Mouse (Mus musculus): ENCODE results near the gene Mylk2.

The Mylk2 gene

DNA sequence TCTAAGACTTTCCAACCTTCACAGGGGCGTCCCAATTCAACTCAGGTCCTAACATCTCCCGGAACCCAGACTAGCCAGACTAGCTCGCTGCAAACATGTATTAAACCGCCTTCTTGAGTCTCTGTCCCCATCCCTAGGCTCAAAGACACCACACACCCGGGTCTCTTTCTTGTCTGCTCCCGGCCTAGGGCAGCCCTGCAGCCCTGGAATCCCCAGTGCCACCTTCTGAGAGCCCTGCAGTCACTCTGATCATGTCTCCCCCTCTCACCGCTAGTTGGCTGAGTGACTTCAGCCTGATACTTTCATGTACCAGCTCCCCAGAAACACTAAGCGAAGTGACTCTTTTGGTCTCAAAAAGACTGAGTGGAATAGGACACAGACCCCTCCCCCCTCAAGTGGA lies 32.4 kb downstream of the Mylk2 start:
- DNase-seq (ENCODE audit: low read depth, low spot score): no peak

DNA sequence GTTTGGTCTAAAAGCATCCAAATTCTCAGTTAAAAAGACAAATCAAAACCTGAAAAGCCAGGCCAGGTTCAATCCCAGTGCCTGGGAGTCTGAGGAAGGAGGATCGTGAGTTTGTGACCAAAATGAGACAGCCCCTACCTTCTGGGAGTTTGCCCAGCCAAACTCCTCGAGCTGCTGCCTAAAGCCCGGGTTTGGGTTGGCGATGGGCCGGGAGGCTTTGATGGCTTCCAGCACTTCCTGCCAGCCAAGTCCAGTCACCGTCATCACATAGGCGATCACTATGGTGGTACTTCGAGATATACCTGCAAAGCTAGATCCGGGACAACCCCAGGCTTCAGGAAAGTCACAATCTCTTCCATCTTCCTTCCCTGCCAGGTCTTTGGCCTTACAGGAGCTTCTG lies 32.9 kb downstream of the Mylk2 start:
- no peak for DNase-seq (ENCODE audit: low read depth, low spot score)

DNA sequence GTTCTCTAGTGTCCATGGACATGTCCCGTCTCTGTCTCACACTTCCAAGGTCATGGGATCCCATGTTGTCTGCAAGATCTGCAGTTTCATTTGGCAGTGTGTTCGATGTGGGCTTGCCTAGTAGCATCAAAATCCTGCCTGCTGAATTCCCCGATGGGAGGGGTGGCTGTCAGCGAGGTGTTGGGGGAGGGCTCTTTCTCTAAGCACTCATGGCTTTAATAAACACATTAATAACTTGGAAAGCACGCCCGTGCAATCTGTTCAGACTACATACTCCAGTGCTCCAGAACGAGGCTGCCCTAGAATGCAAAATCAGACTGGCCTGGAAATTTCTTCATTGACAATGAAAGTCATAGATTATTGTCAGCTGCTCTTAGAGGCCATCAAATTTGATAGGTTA lies 35.9 kb downstream of the Mylk2 start:
- DNase-seq (ENCODE audit: low read depth, low spot score): no peak

DNA sequence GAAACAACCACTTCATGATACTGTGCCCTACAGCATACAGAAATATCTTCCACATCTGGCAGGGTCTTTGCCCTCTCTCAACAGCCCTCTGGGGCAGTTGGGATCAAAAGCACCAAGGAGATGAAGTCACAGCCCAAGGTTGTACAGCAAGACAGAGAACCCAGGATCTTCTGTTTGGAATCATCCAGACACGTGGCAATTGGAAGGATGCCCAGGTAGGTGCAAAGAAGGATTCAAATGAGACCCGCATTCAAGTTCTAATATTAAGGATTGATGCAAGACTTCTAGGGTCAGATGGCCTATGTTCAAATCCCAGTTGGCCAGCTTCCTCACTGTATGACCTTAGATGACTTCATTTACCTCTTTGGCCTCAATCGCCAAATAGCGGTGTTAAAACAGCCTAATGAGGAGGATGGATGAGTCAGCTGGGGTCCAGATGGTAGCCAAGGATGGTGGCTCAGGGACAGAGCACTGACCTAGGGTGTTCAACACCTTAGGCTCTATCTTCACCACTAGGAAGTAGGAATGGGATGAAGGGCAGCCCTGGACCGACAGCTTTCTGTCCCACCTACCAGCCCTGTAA lies 37.4 kb downstream of the Mylk2 start:
- no peak for DNase-seq (ENCODE audit: low read depth, low spot score)

DNA sequence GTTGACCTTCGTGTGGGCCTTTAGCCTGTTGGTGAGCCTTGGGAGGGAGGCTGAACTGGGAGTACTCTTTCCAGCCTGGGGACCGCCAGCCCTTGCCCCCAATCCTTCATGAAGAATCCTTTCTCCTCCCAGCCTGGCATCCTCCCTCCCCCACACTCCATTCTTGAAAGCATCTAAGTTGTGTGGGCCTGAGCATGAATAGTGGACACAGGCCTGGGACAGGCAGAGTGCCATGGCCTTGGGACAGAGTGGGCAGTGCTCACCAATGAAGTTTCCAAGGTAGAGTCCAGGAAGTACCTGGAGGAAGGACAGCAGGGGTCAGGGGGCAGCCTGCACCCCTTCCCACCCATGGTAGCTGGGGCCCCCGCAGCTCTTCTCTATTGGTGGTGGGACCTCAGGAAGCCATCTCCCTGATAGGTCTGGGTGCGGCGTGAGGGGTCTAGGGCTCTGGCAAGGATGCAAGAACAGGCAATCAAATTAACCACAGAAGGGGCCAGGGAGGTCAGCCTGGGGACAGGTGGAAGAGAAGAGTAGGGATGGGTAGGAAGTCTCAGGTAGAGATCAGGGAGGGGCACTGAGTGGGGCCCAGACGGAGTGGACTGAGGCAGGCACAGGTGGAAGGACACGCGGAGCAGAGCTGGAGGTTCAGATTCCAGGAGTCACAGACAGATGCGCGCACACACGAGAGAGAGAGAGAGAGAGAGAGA lies 39.4 kb downstream of the Mylk2 start:
- no peak for DNase-seq (ENCODE audit: low read depth, low spot score)

DNA sequence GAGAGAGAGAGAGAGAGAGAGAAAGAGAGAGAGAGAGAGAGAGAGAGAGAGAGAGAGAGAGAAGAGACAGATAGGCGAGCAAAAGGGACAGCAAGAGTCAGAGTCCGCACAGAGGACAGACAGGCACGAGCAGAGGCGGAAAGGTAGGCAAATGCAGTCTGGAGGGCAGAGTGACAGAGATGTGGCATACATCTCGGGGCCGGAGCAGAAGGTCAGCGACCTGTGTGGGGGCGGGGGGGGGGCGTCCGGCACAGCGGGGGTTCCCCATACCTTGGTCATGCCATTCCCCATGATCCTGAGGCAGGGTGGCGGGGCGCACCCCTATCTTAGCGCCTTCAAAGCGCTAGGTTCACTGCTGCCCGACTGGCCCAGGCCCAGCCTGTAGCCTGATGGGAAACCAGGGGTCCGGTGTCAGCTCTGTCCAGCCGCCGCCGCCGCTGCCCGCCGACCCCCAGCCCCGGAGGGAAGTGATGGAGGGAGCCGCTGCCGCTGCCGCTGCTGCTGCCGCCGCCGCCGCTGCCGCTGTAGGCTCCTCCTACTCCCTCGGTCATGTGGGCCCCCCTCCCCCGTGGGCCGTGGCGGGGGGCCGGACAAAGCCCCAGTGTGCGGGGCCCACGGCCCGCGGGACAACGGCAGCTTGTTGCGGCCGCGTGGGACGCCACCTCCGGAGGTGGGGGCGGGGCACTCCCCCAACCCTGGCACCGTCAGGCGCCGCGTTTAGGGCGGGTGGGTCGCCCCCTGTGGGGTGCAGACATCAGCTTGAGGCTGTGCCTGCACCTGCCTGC lies 40.1 kb downstream of the Mylk2 start, which contains the start of gene Dusp15:
Gene Dusp15 (minus strand): TSS at position 634 of the 785 bp plus-strand sequence.
- DNase-seq (ENCODE audit: low read depth, low spot score): no peak

DNA sequence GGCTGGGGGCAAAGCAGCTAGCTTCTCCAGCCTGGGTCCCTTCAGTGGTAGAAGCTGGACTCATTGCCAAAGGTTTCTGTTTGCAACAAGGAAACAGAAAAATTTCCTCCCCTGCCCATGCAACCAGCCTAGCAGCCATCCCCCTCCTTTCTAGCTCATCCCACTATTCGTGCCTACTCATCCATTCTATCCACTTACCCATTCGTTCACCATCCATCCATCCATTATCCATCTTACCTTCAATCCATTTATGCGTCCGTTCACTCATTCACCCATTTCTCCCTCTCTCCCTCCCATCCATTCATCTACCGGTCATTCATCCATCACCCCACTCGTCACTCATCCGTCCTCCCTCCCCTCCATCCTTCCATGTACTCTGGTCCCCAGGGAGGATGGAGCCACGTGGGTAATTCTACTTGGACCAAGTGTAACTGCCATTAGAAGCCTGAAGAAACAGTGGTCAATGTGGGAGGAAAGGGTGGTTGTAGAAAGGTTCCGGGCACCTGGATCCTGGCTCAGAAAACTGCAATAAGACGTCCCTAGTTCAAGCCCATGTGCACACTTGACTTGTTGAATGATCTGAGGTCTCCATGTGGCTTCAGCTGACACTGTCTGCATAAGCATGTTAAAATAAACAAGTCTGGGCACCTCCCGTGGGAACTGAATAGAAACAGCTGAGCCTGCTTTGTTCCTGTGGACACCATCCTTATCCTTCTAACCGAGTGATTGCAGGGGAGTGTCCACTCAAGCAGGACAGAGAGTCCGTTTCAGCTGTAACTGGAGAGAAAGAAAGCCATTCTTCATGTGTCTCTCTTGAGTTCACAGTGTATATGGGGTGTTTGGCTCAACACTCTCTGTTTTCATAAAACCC lies 40.9 kb downstream of the Mylk2 start:
- DNase-seq (ENCODE audit: low read depth, low spot score): no peak

DNA sequence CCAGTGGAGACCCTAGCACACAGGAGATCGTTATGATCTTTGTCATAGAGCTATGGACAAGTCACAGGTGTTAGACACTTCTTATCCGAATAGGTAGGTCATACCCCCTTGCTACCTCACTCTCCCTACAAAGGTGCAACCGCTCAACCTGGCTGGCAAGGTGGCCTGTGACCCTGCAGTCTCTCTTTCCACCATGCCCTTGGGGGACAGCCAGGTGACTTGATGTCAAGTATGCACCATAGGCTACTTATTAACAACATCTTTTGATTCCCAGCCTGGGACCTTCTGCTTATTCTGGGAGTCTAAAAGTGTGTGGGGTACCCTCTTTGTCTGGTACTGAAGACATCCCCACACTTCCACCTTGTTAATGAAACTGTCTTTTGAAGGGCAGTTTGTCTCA lies 47.0 kb downstream of the Mylk2 start:
- no peak for DNase-seq (ENCODE audit: low read depth, low spot score)

DNA sequence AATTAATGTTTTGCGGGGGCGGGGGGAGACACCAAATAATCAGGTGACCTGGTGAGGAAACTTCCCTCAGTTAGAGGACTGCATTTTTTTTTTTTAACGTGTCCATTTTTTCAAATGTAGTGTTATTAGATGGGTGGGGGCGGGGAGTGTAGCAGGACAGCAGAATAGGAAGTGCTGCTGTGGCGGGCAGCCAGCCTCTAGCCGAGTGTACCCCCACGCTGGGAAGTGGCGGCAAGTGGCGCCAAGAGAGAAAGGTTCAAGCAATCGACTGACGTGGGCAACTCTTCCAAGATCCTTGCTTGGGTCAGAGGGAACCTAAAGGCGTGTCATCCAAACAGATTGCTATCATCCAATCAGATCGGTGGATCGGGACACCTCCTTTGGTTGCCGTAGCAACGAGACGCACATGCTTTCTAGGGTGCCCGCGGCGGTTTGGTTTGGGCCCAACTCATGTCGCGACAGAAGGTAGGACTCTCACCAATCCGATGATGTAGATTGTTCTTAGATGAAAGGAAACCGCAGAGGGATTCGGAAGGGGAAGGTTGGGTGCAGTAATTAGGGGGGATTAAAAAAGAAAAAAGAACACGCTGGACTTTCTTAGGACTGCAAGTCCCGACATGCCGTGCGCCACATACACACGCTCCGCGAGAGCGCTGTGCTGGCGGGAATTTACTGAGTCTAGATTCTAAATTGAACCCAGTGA lies 51.1 kb downstream of the Mylk2 start, which contains the start of gene Ttll9:
Gene Ttll9 (plus strand): TSS at position 395 of the 703 bp plus-strand sequence.
- DNase-seq (ENCODE audit: low read depth, low spot score): no peak

DNA sequence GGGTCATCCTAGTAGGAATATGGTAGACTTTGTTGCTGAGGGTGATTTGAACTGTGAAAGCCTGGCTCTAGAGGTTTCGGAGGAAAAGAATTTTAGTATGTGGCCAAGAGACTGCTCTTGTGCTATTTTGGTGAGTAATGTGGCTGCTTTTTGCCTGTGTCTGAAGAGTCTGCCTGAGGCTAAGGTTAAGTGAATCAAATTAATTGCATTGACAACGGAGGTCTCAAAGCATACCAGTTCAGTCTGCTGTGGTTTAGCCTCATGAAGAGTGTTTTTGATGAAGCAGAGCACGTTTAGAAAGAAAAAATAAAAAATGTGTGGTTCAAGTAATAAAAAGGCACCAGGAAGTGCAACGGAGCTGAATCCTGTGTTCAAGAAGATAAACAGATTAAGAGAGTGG lies 54.4 kb downstream of the Mylk2 start:
- no peak for DNase-seq (ENCODE audit: low read depth, low spot score)
